Mouse (Mus musculus): ENCODE data around the gene Cr2. TPM values are rescaled to one million over a fixed set of nuclear protein-coding genes. Genes with fewer than 3 reads are reported as not detected.
A peak's percentile ranks its signal among the peaks of the same experiment; 100 is the strongest.
"Not testable (repeated sequence)": the region's sequence is repeated elsewhere in the genome, so short reads cannot be mapped to it uniquely, and the experiment has no call there.

Gene Cr2
- not detected in 2 replicates for polyA plus RNA-seq (2011; ENCODE audit: insufficient read length, low read depth, missing spikeins)

DNA sequence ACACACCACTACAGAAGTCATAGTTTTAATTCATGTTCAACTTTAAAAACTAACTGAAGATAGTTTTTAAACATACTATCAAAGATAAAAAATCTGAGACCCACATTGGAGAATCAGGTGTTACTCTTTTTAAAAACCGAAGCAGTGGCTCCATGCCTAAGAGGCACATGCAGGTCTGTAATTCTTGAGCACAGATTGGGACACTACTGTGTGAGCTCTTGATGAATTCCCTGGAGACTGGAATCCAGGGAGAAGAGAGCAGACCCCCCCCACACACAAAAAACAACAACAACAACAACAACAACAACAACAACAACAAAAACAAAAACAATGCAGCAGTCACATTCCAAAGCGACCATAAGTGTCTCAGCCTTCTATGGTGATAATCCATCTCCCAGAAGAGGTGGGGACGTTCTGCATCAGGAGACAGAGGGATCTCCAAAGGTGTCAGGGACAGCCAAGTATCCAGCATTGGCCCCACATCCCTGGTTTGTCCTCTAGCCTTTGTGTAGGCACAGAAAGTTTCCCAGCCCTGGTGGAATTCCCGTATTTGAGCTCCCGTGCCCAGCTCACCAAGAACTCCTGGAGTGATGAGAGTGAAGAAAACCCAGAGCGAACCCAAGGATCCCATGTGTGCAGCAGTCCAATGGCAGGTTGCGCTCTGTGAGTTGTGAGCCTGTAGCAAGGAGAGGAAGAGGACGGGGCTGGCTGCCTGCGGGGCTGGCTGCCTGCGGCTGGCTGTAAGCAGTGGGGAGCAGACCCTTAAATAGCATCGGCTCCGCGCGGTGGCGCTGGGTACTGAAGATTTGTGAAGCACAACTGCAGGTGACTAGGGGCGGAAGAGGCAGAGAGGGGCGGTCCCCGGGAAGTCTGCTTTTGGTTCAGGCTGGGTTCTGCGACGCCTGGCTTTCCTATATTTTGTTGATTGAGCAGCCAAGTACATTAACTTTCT, at the start of gene Cr2:
TSS of gene Cr2 (minus strand) at position 737 of the 952 bp plus-strand sequence.
- Histone ChIP-seq H3K4me1 (ENCODE audit: control insufficient read depth, insufficient read depth, low read length) (no peaks in the 10 kb centered on the region), H3K27ac (ENCODE audit: insufficient read depth, low read length) (no peak within 1 kb of the TSS), H3K4me3 (ENCODE audit: insufficient read depth, low read length) (no peak within 1 kb of the TSS; the same call in 1 of the 2 replicates)
- TF ChIP-seq POLR2A (IDR thresholded peaks at IDR 0.05; ENCODE audit: low read depth, low read length) (no peak), CTCF (IDR thresholded peaks at IDR 0.05; ENCODE audit: borderline replicate concordance, insufficient read depth, low read length) (no peak)

DNA sequence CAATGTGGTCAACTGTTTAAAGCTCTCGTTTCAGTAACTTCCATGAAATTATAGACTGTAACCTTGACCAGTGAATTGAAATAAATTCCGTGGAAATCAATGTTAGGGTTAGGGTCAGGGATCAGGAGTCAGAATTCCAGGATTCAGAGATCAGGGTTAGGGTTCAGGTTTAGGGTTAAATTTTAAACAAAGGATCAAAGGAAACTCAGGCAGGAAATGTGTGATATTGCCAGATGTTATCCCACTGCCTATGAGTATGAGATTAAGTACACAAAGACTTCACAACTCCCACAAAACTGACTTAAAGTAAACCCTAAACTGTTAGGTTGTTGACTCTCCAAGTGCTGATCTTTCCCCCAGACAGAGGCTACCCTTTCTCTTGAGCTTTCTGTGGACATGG, 45.3 kb upstream of the Cr2 start:
- no peak for TF ChIP-seq POLR2A (IDR thresholded peaks at IDR 0.05; ENCODE audit: low read depth, low read length)
- TF ChIP-seq CTCF (IDR thresholded peaks at IDR 0.05; ENCODE audit: borderline replicate concordance, insufficient read depth, low read length): no peak
- Histone ChIP-seq H3K27ac (ENCODE audit: insufficient read depth, low read length) (no peak overlapping the region), H3K4me3 (ENCODE audit: insufficient read depth, low read length) (no peak overlapping the region), H3K4me1 (ENCODE audit: control insufficient read depth, insufficient read depth, low read length) (no peaks in the 10 kb centered on the region)

DNA sequence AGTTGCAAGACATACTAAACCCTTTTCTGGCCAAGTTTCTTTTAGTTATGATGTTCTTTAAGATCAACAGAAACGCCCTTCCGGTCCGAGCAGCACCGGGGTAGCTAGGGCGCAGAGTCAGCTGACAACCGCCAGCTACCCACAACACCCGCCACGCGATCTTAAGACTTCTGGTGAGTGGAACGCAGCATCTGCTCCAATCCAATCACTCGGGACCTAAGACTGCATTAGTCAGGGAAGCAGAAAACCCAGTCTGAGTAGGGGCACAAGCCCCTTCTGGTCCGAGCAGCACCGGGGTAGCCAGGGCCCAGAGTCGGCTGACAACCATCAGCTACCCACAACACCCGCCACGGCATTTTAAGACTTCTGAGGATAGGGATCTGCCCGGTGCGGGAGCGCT, 36.3 kb upstream of the Cr2 start:
- not testable (repeated sequence) for H3K27ac ChIP-seq (ENCODE audit: insufficient read depth, low read length); H3K4me3 ChIP-seq (ENCODE audit: insufficient read depth, low read length); H3K4me1 ChIP-seq (ENCODE audit: control insufficient read depth, insufficient read depth, low read length)

DNA sequence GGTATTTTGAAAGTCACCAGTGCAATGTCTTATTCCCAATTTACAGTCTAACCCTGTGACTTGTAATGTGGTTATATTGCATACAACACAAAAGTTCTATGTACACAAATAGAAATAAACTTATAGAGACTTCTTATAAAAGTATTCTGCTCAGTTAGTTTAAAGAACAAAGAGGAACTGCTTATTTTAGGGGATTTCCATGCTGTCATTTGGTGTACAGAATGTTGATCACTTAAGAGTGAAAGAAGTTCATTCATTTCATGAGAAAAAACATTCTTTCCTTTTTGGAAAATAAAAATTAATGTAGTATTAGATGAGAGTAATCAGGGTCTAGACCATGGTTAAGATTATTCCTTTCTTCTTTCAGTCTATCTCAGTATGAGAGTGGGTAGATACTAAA, 8.2 kb upstream of the Cr2 start:
- Histone ChIP-seq H3K4me3 (ENCODE audit: insufficient read depth, low read length) (no peak overlapping the region), H3K4me1 (ENCODE audit: control insufficient read depth, insufficient read depth, low read length) (no peaks in the 10 kb centered on the region), H3K27ac (ENCODE audit: insufficient read depth, low read length) (no peak overlapping the region)
- TF ChIP-seq POLR2A (IDR thresholded peaks at IDR 0.05; ENCODE audit: low read depth, low read length) (no peak), CTCF (IDR thresholded peaks at IDR 0.05; ENCODE audit: borderline replicate concordance, insufficient read depth, low read length) (no peak)

DNA sequence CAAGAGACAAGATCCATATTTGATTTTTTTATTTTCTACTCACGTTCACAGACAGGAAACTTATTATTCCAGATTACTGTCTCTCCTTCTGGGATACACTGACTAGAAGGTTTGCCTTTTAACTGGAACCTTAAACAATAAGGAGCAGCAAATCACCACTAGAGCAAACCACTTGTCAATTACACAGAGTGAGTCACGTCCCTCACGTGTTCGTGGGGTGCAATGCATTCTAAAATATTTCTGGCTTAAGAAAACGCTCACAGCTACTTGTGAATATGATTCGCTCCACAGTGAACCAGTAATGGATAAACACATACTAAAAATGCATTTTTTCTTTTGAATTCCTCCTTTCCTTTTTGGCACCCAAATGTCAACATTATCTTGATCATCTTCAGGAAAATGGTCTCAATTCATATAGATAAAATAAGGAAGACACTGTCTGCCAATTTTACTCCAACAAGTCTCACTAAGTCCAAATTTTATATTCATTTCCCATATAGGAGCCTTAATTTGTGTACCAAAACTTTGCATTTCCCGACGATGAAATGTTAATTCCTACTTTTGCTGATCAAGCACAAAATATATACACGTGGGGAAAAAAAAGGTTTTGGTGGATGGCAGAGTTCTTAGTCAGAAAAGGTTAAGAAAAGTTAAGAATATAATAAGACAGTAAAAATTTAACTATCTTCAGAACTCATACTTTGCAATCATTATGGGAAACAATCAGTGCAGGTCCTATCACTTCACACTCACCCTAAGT, 11.3 kb downstream of the Cr2 start:
- Histone ChIP-seq H3K4me3 (ENCODE audit: insufficient read depth, low read length) (no peak overlapping the region), H3K27ac (ENCODE audit: insufficient read depth, low read length) (no peak overlapping the region), H3K4me1 (ENCODE audit: control insufficient read depth, insufficient read depth, low read length) (peaks cover 2% of the 10 kb centered on the region; the same call in 1 of the 2 replicates)
- TF ChIP-seq POLR2A (IDR thresholded peaks at IDR 0.05; ENCODE audit: low read depth, low read length) (no peak), CTCF (IDR thresholded peaks at IDR 0.05; ENCODE audit: borderline replicate concordance, insufficient read depth, low read length) (no peak)

DNA sequence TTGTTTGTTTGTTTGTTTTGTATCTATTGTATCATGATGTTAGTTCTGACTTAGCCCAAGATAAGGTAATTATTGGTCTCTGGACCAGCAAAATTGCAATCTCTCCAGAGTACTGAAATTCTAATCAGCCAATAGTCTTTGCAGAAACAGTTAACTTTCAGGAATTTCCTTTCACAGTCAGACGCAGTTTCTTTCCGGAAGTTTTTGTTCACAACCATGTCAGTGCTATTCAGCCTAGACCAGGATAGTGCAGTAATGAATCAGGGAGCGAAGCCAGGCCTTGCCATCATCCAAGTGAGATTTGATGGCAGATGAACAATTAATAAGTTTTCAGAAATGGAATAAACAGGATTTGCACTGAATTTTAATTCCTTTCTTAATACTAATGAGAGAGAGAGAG, 44.4 kb downstream of the Cr2 start:
- H3K4me3 ChIP-seq (ENCODE audit: insufficient read depth, low read length): no peak overlapping the region
- peak overlapping the region; percentile 86; the same call in 1 of the 2 replicates for H3K27ac ChIP-seq (ENCODE audit: insufficient read depth, low read length)
- TF ChIP-seq POLR2A (IDR thresholded peaks at IDR 0.05; ENCODE audit: low read depth, low read length): no peak
- TF ChIP-seq CTCF (IDR thresholded peaks at IDR 0.05; ENCODE audit: borderline replicate concordance, insufficient read depth, low read length): no peak
- H3K4me1 ChIP-seq (ENCODE audit: control insufficient read depth, insufficient read depth, low read length): no peaks in the 10 kb centered on the region

DNA sequence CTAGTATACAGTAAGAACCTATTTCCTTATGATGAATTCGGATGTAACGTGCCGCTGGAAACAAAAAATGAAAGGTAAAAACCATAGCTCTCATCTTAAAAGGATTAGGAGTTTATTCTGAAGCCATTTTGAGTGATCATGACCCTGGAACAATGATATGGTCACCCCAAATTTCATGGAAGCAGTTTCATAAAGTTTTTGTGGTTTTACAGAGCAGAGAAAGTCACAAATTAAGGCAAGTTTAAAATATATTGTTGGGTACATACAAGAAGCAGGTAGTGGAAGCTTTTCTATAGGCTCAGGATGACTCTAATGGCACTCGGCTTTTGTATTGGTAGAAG, 44.9 kb downstream of the Cr2 start:
- Histone ChIP-seq H3K4me3 (ENCODE audit: insufficient read depth, low read length) (peak overlapping the region; percentile 64), H3K4me1 (ENCODE audit: control insufficient read depth, insufficient read depth, low read length) (no peaks in the 10 kb centered on the region), H3K27ac (ENCODE audit: insufficient read depth, low read length) (peak overlapping the region; percentile 86)
- TF ChIP-seq CTCF (IDR thresholded peaks at IDR 0.05; ENCODE audit: borderline replicate concordance, insufficient read depth, low read length) (no peak), POLR2A (IDR thresholded peaks at IDR 0.05; ENCODE audit: low read depth, low read length) (no peak)

DNA sequence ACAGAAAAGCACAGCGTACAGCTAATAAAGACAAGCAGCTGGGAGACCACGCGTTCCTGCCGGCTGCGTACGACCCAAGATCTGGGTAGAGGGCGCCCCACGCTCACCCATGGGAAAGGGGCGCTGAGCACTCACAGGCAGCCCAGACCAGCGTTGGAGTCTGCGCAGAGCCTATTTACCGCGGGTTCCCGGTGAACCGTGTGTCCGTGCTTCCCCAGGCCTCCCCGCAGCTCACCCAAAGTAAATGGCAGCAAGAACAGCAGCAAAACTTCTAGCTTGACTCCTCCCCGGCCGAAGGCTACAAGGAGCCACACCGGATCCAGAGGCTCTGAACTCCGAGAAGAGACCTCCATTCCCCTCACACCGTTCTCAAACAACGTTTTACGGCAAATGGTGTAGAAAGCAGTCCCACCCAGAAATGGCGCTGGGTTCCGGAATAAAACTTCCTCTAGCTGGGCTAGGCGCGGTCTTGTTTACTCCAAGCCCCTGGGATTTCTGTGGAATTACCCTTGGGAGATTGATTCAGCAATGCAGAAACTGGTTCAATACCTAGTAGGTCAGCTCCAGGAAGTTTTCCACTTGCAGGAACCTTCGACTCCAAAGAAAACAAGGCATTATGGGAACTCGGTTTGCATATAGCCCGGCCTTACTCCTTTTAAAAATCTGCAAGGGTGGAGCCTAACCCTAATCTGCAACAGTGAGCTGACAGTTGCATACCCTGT, 45.4 kb downstream of the Cr2 start, which contains the start of gene Cr1l:
TSS of gene Cr1l (minus strand) at position 634 of the 722 bp plus-strand sequence.
- no peaks in the 10 kb centered on the region for H3K4me1 ChIP-seq (ENCODE audit: control insufficient read depth, insufficient read depth, low read length)
- TF ChIP-seq CTCF (IDR thresholded peaks at IDR 0.05; ENCODE audit: borderline replicate concordance, insufficient read depth, low read length): peak; percentile 73
- peak; percentile 78 for TF ChIP-seq POLR2A (IDR thresholded peaks at IDR 0.05; ENCODE audit: low read depth, low read length)
- peak within 1 kb of the TSS; percentile 64 for H3K4me3 ChIP-seq (ENCODE audit: insufficient read depth, low read length)
- H3K27ac ChIP-seq (ENCODE audit: insufficient read depth, low read length): peak within 1 kb of the TSS; percentile 86

DNA sequence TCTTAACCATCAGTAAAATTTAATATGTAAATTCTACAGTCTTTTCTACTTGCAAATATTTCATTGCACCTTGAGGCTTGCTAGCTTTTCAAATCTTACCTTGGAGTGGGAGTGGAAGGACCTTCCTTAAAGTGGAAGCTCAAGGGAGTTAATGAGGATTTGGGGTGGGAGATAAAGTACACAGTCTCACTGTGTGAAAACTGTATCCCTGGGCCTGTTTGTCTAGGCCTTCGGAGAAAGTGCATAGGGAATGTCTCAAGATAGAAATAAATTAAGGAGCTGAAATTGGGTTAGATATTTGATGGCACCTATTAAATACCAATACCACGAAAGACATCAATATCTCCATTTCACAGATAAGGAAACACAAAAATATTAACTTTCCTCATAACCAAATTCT, 46.0 kb downstream of the Cr2 start:
- TF ChIP-seq CTCF (IDR thresholded peaks at IDR 0.05; ENCODE audit: borderline replicate concordance, insufficient read depth, low read length) (no peak), POLR2A (IDR thresholded peaks at IDR 0.05; ENCODE audit: low read depth, low read length) (no peak)
- no peak overlapping the region for H3K27ac ChIP-seq (ENCODE audit: insufficient read depth, low read length)
- H3K4me1 ChIP-seq (ENCODE audit: control insufficient read depth, insufficient read depth, low read length): no peaks in the 10 kb centered on the region
- peak overlapping the region; percentile 64 for H3K4me3 ChIP-seq (ENCODE audit: insufficient read depth, low read length)

All from embryonic fibroblast, embryonic 13.5 days (primary cell).